Mouse (Mus musculus) testis, adult 2 months (tissue): ENCODE measurements at regions not wholly inside any gene's neighbourhood (a gene's known extent, or its start where the extent isn't known, plus 50 kb on each side); places are given as distances from the start of the nearest gene placed in this dataset.

Experiments
- CTCF ChIP-seq: fragments of 200-500 bp; IDR thresholded peaks from 2 replicates; pipeline ENCODE4 v1.5.1; 2012; ENCODE audit warnings: low read depth, mild to moderate bottlenecking, inconsistent platforms, low read length, moderate library complexity; ENCODE audit not compliant: control insufficient read depth, insufficient read depth, insufficient replicate concordance
- POLR2A ChIP-seq: fragments of 200-500 bp; IDR thresholded peaks from 2 replicates; pipeline ENCODE4 v1.6.1; 2012; ENCODE audit warnings: low read depth, mild to moderate bottlenecking, inconsistent platforms, low read length, moderate library complexity; ENCODE audit not compliant: control insufficient read depth

- no peak for TF ChIP-seq POLR2A
- TF ChIP-seq CTCF = no peak
Measured at GRCm38 (mm10) chr14:58914937-58915336, 227.8 kb downstream of the 1700129C05Rik start.
